In genomic region chr11:104131756-104132155, GRCm38 (mm10) we compare ENCODE assay signal across 9 mouse cellular contexts. TPM values are rescaled to one million over a fixed set of nuclear protein-coding genes. Genes with fewer than 3 reads are reported as not detected.
DNase-seq lines count a peak whose midpoint lies in the region; ATAC-seq and TF ChIP-seq lines count a peak whose summit lies in the region.
"Had no signal": no experiment of that assay in that cellular context is flagged by ENCODE, and none has a peak within 500 bp of the region (broad histone marks: within the 10 kb centered on the region; RNA-seq: fewer than 3 reads in every experiment).

No protein-coding gene starts in this region.

- peak overlapping the region; percentile 80 for H3K4me3 ChIP-seq in E14TG2a.4 (replicated peaks; ENCODE audit: low read length)
- peak overlapping the region; percentile 68 for H3K4me3 ChIP-seq in midbrain, embryonic 15.5 days

- 0% methylated on average over 21 of the region's 21 CpGs for WGBS in midbrain, embryonic 15.5 days

- ATAC-seq in midbrain, embryonic 15.5 days (replicated peaks): peak; percentile 68

- no peaks in the 10 kb centered on the region for H3K36me3 ChIP-seq in E14TG2a.4 (ENCODE audit: insufficient read depth, low read length)
- no peaks in the 10 kb centered on the region for H3K36me3 ChIP-seq in midbrain, embryonic 15.5 days (replicated peaks)

- H3K9me3 ChIP-seq in E14TG2a.4 (ENCODE audit: low read length): no peaks in the 10 kb centered on the region
- H3K9me3 ChIP-seq in midbrain, embryonic 15.5 days: no peaks in the 10 kb centered on the region

- peaks cover 29% of the 10 kb centered on the region for H3K4me1 ChIP-seq in E14TG2a.4 (replicated peaks; ENCODE audit: low read depth, low read length)
- H3K4me1 ChIP-seq in midbrain, embryonic 15.5 days: peaks cover 26% of the 10 kb centered on the region

- TF ChIP-seq CTCF in E14TG2a.4 (conservative IDR thresholded peaks at IDR 0.05; ENCODE audit: low read length): peak; percentile 49

- H3K27me3 ChIP-seq in E14TG2a.4 (ENCODE audit: insufficient read depth, low read length): peaks cover 74% of the 10 kb centered on the region
- H3K27me3 ChIP-seq in midbrain, embryonic 15.5 days (replicated peaks): peaks cover 36% of the 10 kb centered on the region

- peak overlapping the region; percentile 97 for H3K4me2 ChIP-seq in midbrain, embryonic 15.5 days

- peak; percentile 88 for DNase-seq in ES-CJ7 (ENCODE audit: low read depth, low spot score)
- DNase-seq in cerebellum, postnatal 36 days: peak; percentile 87 to 93
- DNase-seq in gastrocnemius, postnatal 4 days (ENCODE audit: low spot score in 2 of 2): peak; percentile 17 to 35
- peak; percentile 25 to 43 for DNase-seq in layer of hippocampus, postnatal 36 days
- peak; percentile 63 for DNase-seq in testis, postnatal 10 days (ENCODE audit: low spot score)
- no peak for DNase-seq in lung, postnatal 14 days

- no peak overlapping the region; the same call in 1 of the 2 replicates for H3K9ac ChIP-seq in midbrain, embryonic 15.5 days

- 0 out of 2 replicates have a peak overlapping the region, but pooled peaks have one; percentile 74 for H3K27ac ChIP-seq in midbrain, embryonic 15.5 days

RNA-seq across cellular contexts. Expression of gene Crhr1, which starts 0.9 kb away (rescaled TPM):
- total RNA-seq in gastrocnemius, postnatal 4 days (2021): not detected
- total RNA-seq in layer of hippocampus, postnatal 36 days (2021): 1 to 10 TPM; 7.1 to 8.8 TPM
- polyA plus RNA-seq in midbrain, embryonic 15.5 days (2015; fragmentation: Nextera tagmentation; extraction: Ambion mirVana): 7.5 and 8.6 TPM in 2 replicates
- total RNA-seq: common myeloid progenitor, adult 5-6 weeks had no signal

RNA-seq across cellular contexts. Expression of gene Sppl2c, which starts 54.4 kb away (rescaled TPM):
- not detected for total RNA-seq in gastrocnemius, postnatal 4 days (2021)
- not detected for total RNA-seq in layer of hippocampus, postnatal 36 days (2021)
- polyA plus RNA-seq in midbrain, embryonic 15.5 days (2015; fragmentation: Nextera tagmentation; extraction: Ambion mirVana): not detected in 2 replicates
- total RNA-seq: common myeloid progenitor, adult 5-6 weeks had no signal

Comparison
In these comparisons a context has a peak if more than half of its experiments do, and no peak if none do; other contexts are left out.
1. RNA of gene Crhr1, which starts 0.9 kb away (total RNA-seq): 7.1 to 8.8 TPM in layer of hippocampus, postnatal 36 days; not detected in gastrocnemius, postnatal 4 days; every median in the first group is over 4 times any median in the second.